Mouse (Mus musculus) forebrain, embryonic 14.5 days (tissue): ENCODE measurements at regions not wholly inside any gene's neighbourhood (a gene's known extent, or its start where the extent isn't known, plus 50 kb on each side); places are given as distances from the start of the nearest gene placed in this dataset.

Experiments used
- ATAC-seq: fragments of 200-750 bp; cut with Nextera tagmentation; 2 replicates; pipeline ENCODE4 v1.8.0; 2017; ENCODE audit warnings: mild to moderate bottlenecking, moderate library complexity
- DNase-seq: peaks from one replicate; pipeline ENCODE4 v3.0.0-alpha.2; 2015; ENCODE audit warnings: low spot score
- H3K27ac ChIP-seq: fragments of 300-500 bp; sonication (generic); 2 replicates; pipeline ENCODE4 v1.5.1; 2014; ENCODE audit warnings: low read depth, mild to moderate bottlenecking, control low read depth, low read length, moderate library complexity
- H3K27me3 ChIP-seq: fragments of 300-500 bp; sonication (generic); replicated peaks from 2 replicates; pipeline ENCODE4 v1.6.1; 2014; ENCODE audit warnings: low read length, control low read depth, mixed read lengths; ENCODE audit not compliant: control insufficient read depth, insufficient read depth
- H3K36me3 ChIP-seq: fragments of 300-500 bp; sonication (generic); 2 replicates; pipeline ENCODE4 v1.6.1; 2014; ENCODE audit warnings: low read length, control low read depth; ENCODE audit not compliant: control insufficient read depth, insufficient read depth
- H3K4me1 ChIP-seq: fragments of 300-500 bp; sonication (generic); 2 replicates; pipeline ENCODE4 v1.6.1; 2014; ENCODE audit warnings: antibody characterized with exemption, low read length, control low read depth; ENCODE audit not compliant: control insufficient read depth, insufficient read depth
- H3K4me2 ChIP-seq: fragments of 300-500 bp; sonication (generic); 2 replicates; pipeline ENCODE4 v1.6.1; 2014; ENCODE audit warnings: mild to moderate bottlenecking, control low read depth, low read length
- H3K4me3 ChIP-seq: fragments of 300-500 bp; sonication (generic); 2 replicates; pipeline ENCODE4 v1.5.1; 2014; ENCODE audit warnings: low read depth, low read length, control low read depth
- H3K9ac ChIP-seq: fragments of 300-500 bp; sonication (generic); 2 replicates; pipeline ENCODE4 v1.6.1; 2014; ENCODE audit warnings: mild to moderate bottlenecking, low read length, control low read depth, moderate library complexity
- H3K9me3 ChIP-seq: fragments of 300-500 bp; sonication (generic); replicated peaks from 2 replicates; pipeline ENCODE4 v1.6.1; 2016; ENCODE audit warnings: low read length, control low read depth, mixed read lengths; ENCODE audit not compliant: control insufficient read depth
- WGBS: fragments of 180-500 bp; shearing (Covaris S2); extraction: QIAGEN DNeasy Blood & Tissue Kit; methylation state at CpG from one replicate; pipeline ENCODE4 v1.1.7; 2014; 5-methylcytosine and 5-hydroxymethylcytosine counted together

DNA sequence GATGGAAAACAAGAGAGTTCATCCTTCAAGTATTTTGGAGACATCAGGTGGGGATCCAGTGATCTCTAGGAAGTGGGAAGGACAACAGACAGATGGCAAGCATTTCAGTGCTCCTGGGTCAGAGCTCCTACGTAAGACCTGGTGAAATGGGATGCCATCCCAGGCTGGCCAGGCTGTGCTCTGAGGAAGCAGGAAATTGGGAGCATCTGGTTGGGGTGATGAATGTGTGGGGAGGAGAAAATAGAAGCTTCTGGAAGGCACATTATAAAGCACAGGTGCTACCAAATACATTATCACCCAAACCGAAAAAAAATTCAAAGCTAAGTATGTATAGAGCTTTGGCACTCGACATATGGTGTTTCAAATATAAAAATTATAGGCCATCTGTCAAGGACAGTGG lies 165.9 kb upstream of the Mtpn start:
- Histone ChIP-seq H3K4me1 (no peaks in the 10 kb centered on the region), H3K9ac (no peak overlapping the region), H3K4me3 (no peak overlapping the region), H3K27me3 (no peaks in the 10 kb centered on the region), H3K27ac (no peak overlapping the region), H3K36me3 (no peaks in the 10 kb centered on the region), H3K9me3 (no peaks in the 10 kb centered on the region), H3K4me2 (no peak overlapping the region)
- ATAC-seq (no peak), DNase-seq (no peak)
- WGBS: 86% methylated on average over 3 of the region's 3 CpGs

DNA sequence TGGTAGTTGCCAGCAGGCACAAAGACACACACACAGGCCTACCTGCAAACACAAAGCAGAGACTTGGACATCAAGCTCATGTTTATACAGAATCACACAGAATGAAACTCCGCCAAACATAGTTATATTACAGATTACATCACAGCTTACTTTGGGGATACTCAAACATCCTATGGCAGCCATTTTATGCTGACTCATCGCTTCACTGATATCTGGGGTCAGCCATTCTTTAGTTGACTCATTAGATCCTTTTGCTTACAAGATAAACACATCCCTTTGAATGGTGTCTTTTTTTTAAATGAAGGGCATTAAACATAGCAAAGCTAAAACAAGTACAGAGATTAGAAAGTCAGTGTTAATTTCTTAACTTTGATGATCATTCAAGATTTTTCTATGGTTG lies 127.4 kb upstream of the Mtpn start:
- no peaks in the 10 kb centered on the region for H3K4me1 ChIP-seq
- no peak overlapping the region for H3K27ac ChIP-seq
- H3K4me2 ChIP-seq: no peak overlapping the region
- no peaks in the 10 kb centered on the region for H3K36me3 ChIP-seq
- no peaks in the 10 kb centered on the region for H3K9me3 ChIP-seq
- no peak for DNase-seq
- 89% methylated on average over 2 of the region's 2 CpGs for WGBS
- no peak overlapping the region for H3K9ac ChIP-seq
- H3K4me3 ChIP-seq: no peak overlapping the region
- no peaks in the 10 kb centered on the region for H3K27me3 ChIP-seq
- no peak for ATAC-seq

DNA sequence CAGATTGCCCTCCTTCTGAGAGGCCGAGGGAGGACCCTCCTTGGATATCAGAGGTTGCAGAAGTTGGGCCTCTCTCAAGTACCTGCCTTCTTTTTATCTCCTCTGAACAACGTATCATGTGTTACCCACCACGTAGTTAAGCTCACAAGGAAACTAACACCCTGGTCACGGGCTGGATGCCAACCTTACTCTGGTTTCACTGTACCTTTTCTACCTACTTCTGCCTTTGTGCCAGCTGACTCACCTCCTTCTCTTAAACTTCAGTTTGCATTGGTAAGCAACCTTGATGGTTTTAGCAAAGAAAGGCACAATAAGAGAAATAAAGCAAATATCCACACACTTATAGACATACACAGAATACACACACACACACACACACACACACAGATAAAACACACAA lies 111.7 kb upstream of the Mtpn start:
- Histone ChIP-seq H3K4me1 (no peaks in the 10 kb centered on the region), H3K27ac (no peak overlapping the region), H3K27me3 (no peaks in the 10 kb centered on the region), H3K36me3 (no peaks in the 10 kb centered on the region), H3K4me2 (no peak overlapping the region), H3K9ac (no peak overlapping the region), H3K9me3 (no peaks in the 10 kb centered on the region), H3K4me3 (no peak overlapping the region)
- ATAC-seq: no peak
- 82% methylated on average over 4 of the region's 4 CpGs for WGBS
- no peak for DNase-seq

DNA sequence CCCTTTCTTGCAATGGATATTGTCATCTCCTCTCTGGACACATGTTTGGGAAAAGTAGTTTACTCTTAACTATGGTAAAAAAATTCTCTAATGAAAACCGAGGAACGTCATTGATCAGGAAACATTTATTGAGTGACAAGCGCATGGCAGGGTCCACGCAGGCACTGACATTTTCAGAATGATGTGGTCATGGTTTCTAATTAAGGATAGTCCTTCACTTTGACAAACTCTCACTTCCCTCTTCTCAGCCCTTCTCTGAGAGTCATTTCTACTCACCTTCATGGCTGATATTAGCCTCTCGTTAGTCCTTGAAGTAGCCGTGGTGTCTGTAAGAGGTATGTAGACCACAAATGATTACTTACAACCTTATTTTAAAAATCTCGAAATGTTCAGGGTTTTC lies 105.5 kb upstream of the Mtpn start:
- Histone ChIP-seq H3K36me3 (no peaks in the 10 kb centered on the region), H3K4me1 (no peaks in the 10 kb centered on the region), H3K9ac (no peak overlapping the region), H3K27ac (no peak overlapping the region), H3K27me3 (no peaks in the 10 kb centered on the region), H3K9me3 (no peaks in the 10 kb centered on the region), H3K4me3 (no peak overlapping the region), H3K4me2 (no peak overlapping the region)
- no peak for ATAC-seq
- 92% methylated on average over 7 of the region's 7 CpGs for WGBS
- DNase-seq: no peak

DNA sequence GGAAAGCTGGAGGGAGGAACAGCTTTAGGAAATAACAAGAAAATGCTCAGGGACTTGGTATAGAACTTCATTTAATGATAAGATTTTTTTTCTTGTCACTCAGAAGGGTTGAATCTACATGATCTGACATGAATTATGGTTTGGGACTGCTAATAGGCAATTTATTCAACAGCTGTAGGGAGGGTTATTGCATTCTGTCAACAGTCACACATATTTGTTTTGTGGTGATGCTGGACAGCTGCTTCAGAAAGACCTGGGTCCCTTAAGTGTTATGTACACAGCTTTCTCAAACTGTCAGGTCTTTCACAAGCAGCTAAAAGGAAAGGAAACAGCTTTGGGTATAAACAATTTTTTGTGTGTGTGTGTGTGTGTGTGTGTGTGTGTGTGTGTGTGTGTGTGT lies 101.0 kb upstream of the Mtpn start:
- H3K4me2 ChIP-seq: no peak overlapping the region
- H3K9me3 ChIP-seq: no peaks in the 10 kb centered on the region
- H3K27ac ChIP-seq: no peak overlapping the region
- no peaks in the 10 kb centered on the region for H3K27me3 ChIP-seq
- no peak overlapping the region for H3K9ac ChIP-seq
- H3K4me1 ChIP-seq: no peaks in the 10 kb centered on the region
- H3K4me3 ChIP-seq: no peak overlapping the region
- no peaks in the 10 kb centered on the region for H3K36me3 ChIP-seq
- ATAC-seq: no peak
- DNase-seq: no peak

DNA sequence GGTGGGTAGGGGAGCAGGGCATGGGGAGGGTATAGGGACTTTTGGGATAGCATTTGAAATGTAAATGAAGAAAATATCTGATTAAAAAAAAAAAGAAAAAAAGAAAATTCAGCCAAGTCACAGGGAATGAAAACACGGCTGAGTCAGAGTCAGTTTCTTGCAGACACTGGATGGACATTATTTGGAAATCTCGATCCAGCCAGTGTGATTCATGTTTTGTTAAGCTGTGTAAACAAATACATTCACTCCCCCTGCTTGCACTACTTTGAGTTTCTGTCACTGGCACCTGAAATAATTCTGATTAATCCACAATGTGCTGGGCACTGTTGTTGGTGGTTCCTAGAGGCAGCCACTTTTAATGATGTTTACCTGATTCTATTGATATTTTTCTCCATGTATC lies 68.6 kb upstream of the Mtpn start:
- 84% methylated on average over 2 of the region's 2 CpGs for WGBS
- ATAC-seq (no peak), DNase-seq (no peak)
- Histone ChIP-seq H3K27ac (no peak overlapping the region), H3K4me2 (no peak overlapping the region), H3K9me3 (0 out of 2 replicates have a peak, but pooled peaks cover 3% of the 10 kb centered on the region), H3K36me3 (no peaks in the 10 kb centered on the region), H3K4me3 (no peak overlapping the region), H3K4me1 (no peaks in the 10 kb centered on the region), H3K27me3 (no peaks in the 10 kb centered on the region), H3K9ac (no peak overlapping the region)

DNA sequence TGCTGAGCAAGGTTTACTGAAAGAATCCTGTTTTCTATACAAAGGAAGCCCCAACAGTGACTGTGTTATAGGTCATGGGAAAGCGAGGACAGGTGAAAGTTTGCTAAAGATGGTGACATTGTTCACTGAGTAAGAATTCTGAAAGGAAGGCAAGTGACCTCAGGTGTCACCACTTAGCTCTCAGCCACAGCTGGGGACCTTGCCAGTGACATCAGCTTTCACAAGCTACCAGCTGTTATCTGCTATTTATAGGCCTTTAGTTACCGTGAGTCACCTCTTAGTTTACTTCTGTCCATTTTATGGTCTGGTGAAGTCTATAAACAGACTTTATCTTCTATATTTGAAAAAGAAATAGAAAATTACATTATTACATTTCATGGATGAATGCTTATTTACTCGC lies 65.4 kb upstream of the Mtpn start:
- no peak overlapping the region for H3K4me2 ChIP-seq
- H3K27me3 ChIP-seq: no peaks in the 10 kb centered on the region
- 87% methylated on average over 3 of the region's 3 CpGs for WGBS
- H3K27ac ChIP-seq: no peak overlapping the region
- H3K4me1 ChIP-seq: no peaks in the 10 kb centered on the region
- H3K4me3 ChIP-seq: no peak overlapping the region
- no peaks in the 10 kb centered on the region for H3K36me3 ChIP-seq
- 0 out of 2 replicates have a peak, but pooled peaks cover 3% of the 10 kb centered on the region for H3K9me3 ChIP-seq
- ATAC-seq (no peak), DNase-seq (no peak)
- no peak overlapping the region for H3K9ac ChIP-seq

DNA sequence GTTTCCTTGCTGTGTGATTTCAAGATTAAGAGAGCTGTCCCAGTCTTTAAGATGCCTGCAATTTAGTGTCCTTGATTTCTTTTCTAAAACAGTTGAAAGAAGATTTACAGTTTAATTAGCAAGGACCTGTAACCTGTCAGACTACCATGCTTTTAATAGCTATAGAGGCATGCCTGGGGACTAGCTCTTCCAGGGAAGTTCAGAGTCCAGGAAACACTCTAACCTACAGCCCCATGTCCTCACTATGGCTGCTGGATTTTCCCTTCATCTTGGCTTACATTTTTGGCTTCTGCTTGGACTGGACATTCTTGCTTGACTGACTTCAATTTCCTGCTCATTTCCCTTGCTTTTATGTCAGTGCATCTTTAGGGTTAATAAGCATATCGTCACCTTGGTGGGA lies 61.7 kb upstream of the Mtpn start:
- 94% methylated on average over 1 of the region's 1 CpGs for WGBS
- H3K4me1 ChIP-seq: no peaks in the 10 kb centered on the region

DNA sequence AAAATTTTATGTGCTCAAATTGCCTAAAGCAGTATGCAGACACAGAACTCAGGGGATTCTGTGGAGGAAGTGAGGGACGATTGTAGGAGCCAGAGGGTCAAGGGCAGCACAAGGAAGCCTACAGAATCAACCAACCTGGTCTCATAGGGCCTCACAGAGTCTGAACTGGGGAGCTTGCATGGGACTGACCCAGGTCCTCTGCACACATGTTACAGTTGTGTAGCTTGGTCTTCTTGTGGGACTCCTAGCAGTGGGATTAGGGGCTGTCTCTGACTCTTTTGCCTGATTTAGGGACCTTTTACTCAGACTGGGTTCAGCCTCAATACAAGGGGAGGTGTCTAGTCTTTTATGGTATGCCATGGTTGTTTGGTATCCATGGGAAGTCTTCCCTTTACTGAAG lies 60.2 kb upstream of the Mtpn start:
- Histone ChIP-seq H3K27ac (no peak overlapping the region), H3K4me3 (no peak overlapping the region), H3K36me3 (no peaks in the 10 kb centered on the region), H3K4me2 (no peak overlapping the region), H3K9ac (no peak overlapping the region), H3K4me1 (no peaks in the 10 kb centered on the region), H3K9me3 (no peaks in the 10 kb centered on the region), H3K27me3 (no peaks in the 10 kb centered on the region)
- no peak for ATAC-seq
- WGBS: 81% methylated on average over 1 of the region's 1 CpGs
- DNase-seq: no peak

More for the DNA sequence above, 61.7 kb upstream of the Mtpn start:
- ATAC-seq: no peak
- no peak overlapping the region for H3K4me3 ChIP-seq
- DNase-seq: no peak
- no peak overlapping the region for H3K9ac ChIP-seq
- no peaks in the 10 kb centered on the region for H3K27me3 ChIP-seq
- no peaks in the 10 kb centered on the region for H3K9me3 ChIP-seq
- no peaks in the 10 kb centered on the region for H3K36me3 ChIP-seq
- no peak overlapping the region for H3K4me2 ChIP-seq
- no peak overlapping the region for H3K27ac ChIP-seq
